Comparison of ENCODE assay signal across 15 mouse cellular contexts in the genomic region with DNA sequence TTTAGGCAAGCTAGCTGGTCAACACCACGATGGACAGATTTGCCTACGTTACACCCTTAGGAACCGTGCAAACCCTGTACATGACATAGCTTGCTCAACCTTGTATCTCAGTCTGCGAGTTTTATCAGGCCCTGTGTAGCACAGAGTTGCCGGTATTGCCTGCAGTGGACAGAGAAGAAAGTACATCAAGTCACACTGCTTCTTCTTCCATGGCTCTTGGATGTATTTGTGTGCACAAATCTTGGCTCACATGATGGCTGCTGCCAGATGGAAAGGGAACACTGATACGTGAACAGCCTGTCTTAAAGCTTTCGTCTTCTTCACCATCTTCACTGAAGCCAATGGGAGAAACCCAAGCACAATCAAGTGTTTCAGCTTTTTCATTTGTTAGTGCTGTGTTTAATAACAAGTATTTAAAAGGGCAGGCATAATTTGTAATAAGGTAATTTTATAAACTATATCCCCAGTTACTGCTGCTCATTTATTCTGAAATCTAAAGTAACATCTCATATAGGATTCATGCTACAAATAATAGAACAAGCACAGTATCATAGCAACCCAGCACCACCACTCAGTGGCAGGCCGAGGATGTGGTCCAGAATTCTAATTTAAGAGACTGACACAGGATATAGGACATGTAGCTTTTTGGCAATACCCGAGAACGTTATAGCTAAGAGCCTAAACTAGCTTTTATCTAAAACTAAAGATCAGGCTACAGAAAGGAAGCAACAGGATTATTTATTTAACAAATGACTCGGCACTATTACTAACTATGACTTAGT. TPM values are rescaled to one million over a fixed set of nuclear protein-coding genes. Genes with fewer than 3 reads are reported as not detected.
DNase-seq lines count a peak whose midpoint lies in the region; ATAC-seq and TF ChIP-seq lines count a peak whose summit lies in the region.
"Had no signal": no experiment of that assay in that cellular context is flagged by ENCODE, and none has a peak within 500 bp of the region (broad histone marks: within the 10 kb centered on the region; RNA-seq: fewer than 3 reads in every experiment).

No protein-coding gene starts in this region.

- peak overlapping the region; percentile 65 for H3K27ac ChIP-seq in gastrocnemius, adult 2 months
- peak overlapping the region; percentile 43; the same call in 1 of the 2 replicates for H3K27ac ChIP-seq in midbrain, embryonic 14.5 days (replicated peaks; ENCODE audit: low read depth, low read length)
- no peak overlapping the region for H3K27ac ChIP-seq in midbrain, embryonic 11.5 days (ENCODE audit: low read depth, low read length)
- peak overlapping the region; percentile 3 for H3K27ac ChIP-seq in brown adipose tissue, adult 24 weeks (replicated peaks; ENCODE audit: low read depth, low read length)
- peak overlapping the region; percentile 48 for H3K27ac ChIP-seq in midbrain, embryonic 16.5 days (ENCODE audit: low read length)
- no peak overlapping the region for H3K27ac ChIP-seq in liver, embryonic 12.5 days
- H3K27ac ChIP-seq: kidney, postnatal 0 days; limb, embryonic 10.5 days; liver, embryonic 15.5 days had no signal

- no peak overlapping the region for H3K4me2 ChIP-seq in midbrain, embryonic 14.5 days (ENCODE audit: low read length)
- H3K4me2 ChIP-seq in midbrain, embryonic 11.5 days = no peak overlapping the region
- H3K4me2 ChIP-seq in midbrain, embryonic 16.5 days (ENCODE audit: low read length) = no peak overlapping the region
- H3K4me2 ChIP-seq in liver, embryonic 12.5 days = no peak overlapping the region
- H3K4me2 ChIP-seq: liver, embryonic 15.5 days had no signal

- TF ChIP-seq CTCF in gastrocnemius, adult 2 months (IDR thresholded peaks at IDR 0.05) = no peak

- no peaks in the 10 kb centered on the region for H3K36me3 ChIP-seq in midbrain, embryonic 14.5 days (ENCODE audit: control insufficient read depth, insufficient read depth, low read length)
- no peaks in the 10 kb centered on the region for H3K36me3 ChIP-seq in midbrain, embryonic 11.5 days (ENCODE audit: control insufficient read depth, insufficient read depth, low read length)
- H3K36me3 ChIP-seq in midbrain, embryonic 16.5 days (ENCODE audit: control insufficient read depth, insufficient read depth, low read length) = no peaks in the 10 kb centered on the region
- peaks cover 9% of the 10 kb centered on the region; the same call in 1 of the 2 replicates for H3K36me3 ChIP-seq in liver, embryonic 12.5 days
- H3K36me3 ChIP-seq: limb, embryonic 10.5 days; liver, embryonic 15.5 days had no signal

- H3K4me3 ChIP-seq in gastrocnemius, adult 2 months = peak overlapping the region; percentile 34
- no peak overlapping the region for H3K4me3 ChIP-seq in midbrain, embryonic 14.5 days (replicated peaks; ENCODE audit: low read depth, low read length)
- H3K4me3 ChIP-seq in midbrain, embryonic 11.5 days (ENCODE audit: low read depth, low read length) = no peak overlapping the region
- peak overlapping the region; percentile 0; the same call in 1 of the 2 replicates for H3K4me3 ChIP-seq in brown adipose tissue, adult 24 weeks (ENCODE audit: insufficient read depth, low read depth, low read length)
- H3K4me3 ChIP-seq in midbrain, embryonic 16.5 days (ENCODE audit: low read depth, low read length) = no peak overlapping the region
- no peak overlapping the region for H3K4me3 ChIP-seq in liver, embryonic 12.5 days
- H3K4me3 ChIP-seq: erythroblast, embryonic 14.5 days; limb, embryonic 10.5 days; liver, embryonic 15.5 days had no signal

- no peaks in the 10 kb centered on the region for H3K9me3 ChIP-seq in midbrain, embryonic 14.5 days (ENCODE audit: control insufficient read depth, low read length)
- H3K9me3 ChIP-seq in midbrain, embryonic 11.5 days (ENCODE audit: control insufficient read depth, low read length) = no peaks in the 10 kb centered on the region
- H3K9me3 ChIP-seq in midbrain, embryonic 16.5 days (replicated peaks; ENCODE audit: control insufficient read depth, low read length, poor library complexity, severe bottlenecking) = no peaks in the 10 kb centered on the region
- no peaks in the 10 kb centered on the region for H3K9me3 ChIP-seq in liver, embryonic 12.5 days (replicated peaks)
- H3K9me3 ChIP-seq: limb, embryonic 10.5 days; liver, embryonic 15.5 days had no signal

- H3K4me1 ChIP-seq in midbrain, embryonic 14.5 days (ENCODE audit: control insufficient read depth, insufficient read depth, low read length) = no peaks in the 10 kb centered on the region
- no peaks in the 10 kb centered on the region; the same call in 1 of the 2 replicates for H3K4me1 ChIP-seq in midbrain, embryonic 11.5 days (ENCODE audit: control insufficient read depth, insufficient read depth, low read length)
- peaks cover 19% of the 10 kb centered on the region for H3K4me1 ChIP-seq in brown adipose tissue, adult 24 weeks (ENCODE audit: control insufficient read depth, insufficient read depth, insufficient read length, low read length)
- 0 out of 2 replicates have a peak, but pooled peaks cover 2% of the 10 kb centered on the region for H3K4me1 ChIP-seq in midbrain, embryonic 16.5 days (ENCODE audit: control insufficient read depth, insufficient read depth, low read length)
- H3K4me1 ChIP-seq in liver, embryonic 12.5 days = peaks cover 25% of the 10 kb centered on the region
- H3K4me1 ChIP-seq: limb, embryonic 10.5 days had no signal

- no peak overlapping the region for H3K9ac ChIP-seq in midbrain, embryonic 14.5 days (replicated peaks; ENCODE audit: low read length)
- no peak overlapping the region for H3K9ac ChIP-seq in midbrain, embryonic 11.5 days (ENCODE audit: low read length)
- H3K9ac ChIP-seq in midbrain, embryonic 16.5 days (ENCODE audit: low read depth, low read length) = no peak overlapping the region
- no peak overlapping the region for H3K9ac ChIP-seq in liver, embryonic 12.5 days
- H3K9ac ChIP-seq: liver, embryonic 15.5 days had no signal

- intact Hi-C loops in gastrocnemius, adult 2 months (cut with DNase I) = no loop called here

- WGBS in midbrain, embryonic 14.5 days = 80% methylated on average over 11 of the region's 11 CpGs
- 88% methylated on average over 11 of the region's 11 CpGs for WGBS in midbrain, embryonic 11.5 days
- 73% methylated on average over 11 of the region's 11 CpGs for WGBS in midbrain, embryonic 16.5 days
- 80% methylated on average over 11 of the region's 11 CpGs for WGBS in liver, embryonic 12.5 days (ENCODE audit: insufficient replicate concordance)

- H3K27me3 ChIP-seq in midbrain, embryonic 14.5 days (ENCODE audit: control insufficient read depth, insufficient read depth, low read length) = no peaks in the 10 kb centered on the region
- no peaks in the 10 kb centered on the region for H3K27me3 ChIP-seq in midbrain, embryonic 11.5 days (ENCODE audit: control insufficient read depth, insufficient read depth, low read length)
- no peaks in the 10 kb centered on the region for H3K27me3 ChIP-seq in midbrain, embryonic 16.5 days (ENCODE audit: control insufficient read depth, insufficient read depth, low read depth, low read length)
- no peaks in the 10 kb centered on the region for H3K27me3 ChIP-seq in liver, embryonic 12.5 days (replicated peaks)
- H3K27me3 ChIP-seq: liver, embryonic 15.5 days had no signal

- no peak for ATAC-seq in midbrain, embryonic 14.5 days (ENCODE audit: low FRiP score, low TSS enrichment)
- ATAC-seq in midbrain, embryonic 11.5 days (ENCODE audit: low FRiP score) = no peak
- ATAC-seq in midbrain, embryonic 16.5 days = peak; percentile 76; the same call in 1 of the 2 replicates
- no peak for ATAC-seq in liver, embryonic 12.5 days

- DNase-seq in gastrocnemius, adult 2 months = no peak
- DNase-seq in gastrocnemius, postnatal 25 days = no peak
- DNase-seq in midbrain, embryonic 14.5 days = peak; percentile 17
- DNase-seq in midbrain, embryonic 11.5 days (ENCODE audit: low spot score, missing footprints) = no peak
- DNase-seq in Muller cell, postnatal 12 days (ENCODE audit: inconsistent ontology term) = no peak
- DNase-seq: adrenal gland, adult 8-10 months; gastrocnemius, postnatal 14 days; lung, postnatal 4 days had no signal

RNA-seq across cellular contexts. Expression of a gene that starts 20.9 kb away (rescaled TPM):
- total RNA-seq in gastrocnemius, adult 2 months (2021) = 10 to 100 TPM; 65.0 to 80.1 TPM
- total RNA-seq in gastrocnemius, postnatal 25 days (2021) = 10 to 100 TPM; 72.6 to 78.7 TPM
- 8.5 TPM in 2 replicates for polyA plus RNA-seq in midbrain, embryonic 14.5 days (2014; fragmentation: Nextera tagmentation; extraction: Ambion mirVana)
- 14.8 and 19.2 TPM in 2 replicates for polyA plus RNA-seq in midbrain, embryonic 11.5 days (2014; fragmentation: Nextera tagmentation; extraction: Ambion mirVana)
- polyA plus RNA-seq in brown adipose tissue, adult 24 weeks (2012; ENCODE audit: insufficient read depth, insufficient read length, missing spikeins) = 895 and 923 TPM in 2 replicates
- 6.5 and 6.6 TPM in 2 replicates for polyA plus RNA-seq in midbrain, embryonic 16.5 days (2015; fragmentation: Nextera tagmentation; extraction: Ambion mirVana)
- 33.1 and 33.9 TPM in 2 replicates for polyA plus RNA-seq in liver, embryonic 12.5 days (2016; fragmentation: Nextera tagmentation; extraction: Ambion mirVana)

RNA-seq across cellular contexts. Expression of a gene that starts 56.4 kb away (rescaled TPM):
- 1 to 10 TPM; 1.2 to 1.4 TPM for total RNA-seq in gastrocnemius, adult 2 months (2021)
- total RNA-seq in gastrocnemius, postnatal 25 days (2021) = 1 to 10 TPM; 1.2 to 1.3 TPM
- polyA plus RNA-seq in midbrain, embryonic 14.5 days (2014; fragmentation: Nextera tagmentation; extraction: Ambion mirVana) = 41.1 and 47.1 TPM in 2 replicates
- 38.5 and 39.1 TPM in 2 replicates for polyA plus RNA-seq in midbrain, embryonic 11.5 days (2014; fragmentation: Nextera tagmentation; extraction: Ambion mirVana)
- 1.8 and 2.3 TPM in 2 replicates for polyA plus RNA-seq in brown adipose tissue, adult 24 weeks (2012; ENCODE audit: insufficient read depth, insufficient read length, missing spikeins)
- 41.0 and 43.0 TPM in 2 replicates for polyA plus RNA-seq in midbrain, embryonic 16.5 days (2015; fragmentation: Nextera tagmentation; extraction: Ambion mirVana)
- 9.8 and 10.5 TPM in 2 replicates for polyA plus RNA-seq in liver, embryonic 12.5 days (2016; fragmentation: Nextera tagmentation; extraction: Ambion mirVana)

Comparison
In these comparisons a context has a peak if more than half of its experiments do, and no peak if none do; other contexts are left out.
1. H3K27ac ChIP-seq: peak in gastrocnemius, adult 2 months (single experiment), midbrain, embryonic 14.5 days (single experiment), brown adipose tissue, adult 24 weeks (single experiment) and midbrain, embryonic 16.5 days (single experiment); none in midbrain, embryonic 11.5 days (single experiment) and liver, embryonic 12.5 days (single experiment).
2. H3K4me3 ChIP-seq: peak in gastrocnemius, adult 2 months (single experiment) and brown adipose tissue, adult 24 weeks (single experiment); none in midbrain, embryonic 14.5 days (single experiment), midbrain, embryonic 11.5 days (single experiment), midbrain, embryonic 16.5 days (single experiment) and liver, embryonic 12.5 days (single experiment).
3. RNA of a gene that starts 20.9 kb away (polyA plus RNA-seq): 895 to 923 TPM in brown adipose tissue, adult 24 weeks; 33.1 to 33.9 TPM in liver, embryonic 12.5 days, 14.8 to 19.2 TPM in midbrain, embryonic 11.5 days, 8.5 TPM in midbrain, embryonic 14.5 days and 6.5 to 6.6 TPM in midbrain, embryonic 16.5 days; every median in the first group is over 10 times any median in the second.